Mouse (Mus musculus): ENCODE data around the gene Cep131. TPM values are rescaled to one million over a fixed set of nuclear protein-coding genes. Genes with fewer than 3 reads are reported as not detected.

The Cep131 gene
- total and polyA plus RNA-seq, 3 experiments: 2.3 to 20.9 (median 10.2) TPM

GRCm38 (mm10) chr11:120098588-120099511, 12.2 kb upstream of the Cep131 start, which contains the start of the genes Tepsin and Ndufaf8:
Tepsin (minus strand) TSS chr11:120098731.
Ndufaf8 (plus strand) TSS chr11:120098928.
- Histone ChIP-seq H3K4me2 (ENCODE audit: insufficient read depth, low read depth, poor library complexity, severe bottlenecking) (peak within 1 kb of the TSS; percentile 83), H3K9ac (ENCODE audit: insufficient read depth, low read depth) (peak within 1 kb of the TSS; percentile 95), H3K9me3 (replicated peaks; ENCODE audit: low read length) (no peaks in the 10 kb centered on the region), H3K27me3 (replicated peaks) (no peaks in the 10 kb centered on the region), H3K4me1 (ENCODE audit: control insufficient read depth in 1 of 2, insufficient read depth in 2 of 2) (peaks cover 8 to 36% of the 10 kb centered on the region in 2 experiments), H3K79me2 (replicated peaks; ENCODE audit: control insufficient read depth, extremely low read depth, insufficient read depth, poor library complexity, severe bottlenecking) (no peaks in the 10 kb centered on the region; the same call in 1 of the 2 replicates), H3K27ac (ENCODE audit: insufficient read depth, low read depth) (peak within 1 kb of the TSS; percentile 93), H3K36me3 (replicated peaks in 1 of 2; ENCODE audit: control insufficient read depth in 1 of 2, insufficient read depth in 1 of 2, low read length in 1 of 2) (peaks cover 37 to 57% of the 10 kb centered on the region in 2 experiments), H3K4me3 (replicated peaks in 1 of 3; ENCODE audit: low read depth in 2 of 3, low read length in 2 of 3, poor library complexity in 1 of 3) (peak within 1 kb of the TSS; percentile 75 to 100 (median 83))
- TF ChIP-seq SIN3A (IDR thresholded peaks at IDR 0.05; ENCODE audit: low read length) (peak; percentile 87), RAD21 (IDR thresholded peaks at IDR 0.05; ENCODE audit: low read depth, low read length) (no peak), GABPA (IDR thresholded peaks at IDR 0.05; ENCODE audit: insufficient replicate concordance, low read depth, low read length) (peak; percentile 20; the same call in 1 of the 2 replicates), ZKSCAN1 (IDR thresholded peaks at IDR 0.05; ENCODE audit: borderline replicate concordance, low read depth, low read length) (no peak), MAX (IDR thresholded peaks at IDR 0.05; ENCODE audit: low read length) (peak; percentile 81; the same call in 1 of the 2 replicates), CTCF (conservative IDR thresholded peaks at IDR 0.05 in 1 of 2, IDR thresholded peaks at IDR 0.05 in 1 of 2; ENCODE audit: low read depth in 2 of 2, low read length in 2 of 2) (no peak), POLR2AphosphoS2 (IDR thresholded peaks at IDR 0.05; ENCODE audit: low read depth, low read length) (no peak), MAFK (IDR thresholded peaks at IDR 0.05; ENCODE audit: insufficient replicate concordance, low read length) (no peak), ELF1 (IDR thresholded peaks at IDR 0.05; ENCODE audit: low read depth, low read length) (peak; percentile 98), BHLHE40 (IDR thresholded peaks at IDR 0.05; ENCODE audit: low read depth, low read length) (no peak; the same call in 1 of the 2 replicates), PAX5 (IDR thresholded peaks at IDR 0.05; ENCODE audit: low read length) (no peak), CHD2 (IDR thresholded peaks at IDR 0.05; ENCODE audit: low read length) (peak; percentile 99), NRF1 (IDR thresholded peaks at IDR 0.05; ENCODE audit: low read depth, low read length) (peak; percentile 73), SMC3 (IDR thresholded peaks at IDR 0.05; ENCODE audit: low read depth, low read length) (no peak), MAZ (IDR thresholded peaks at IDR 0.05; ENCODE audit: low read depth, low read length) (no peak), TCF12 (IDR thresholded peaks at IDR 0.05; ENCODE audit: low read depth, low read length) (peak; percentile 82; the same call in 1 of the 2 replicates), TBP (conservative IDR thresholded peaks at IDR 0.05; ENCODE audit: low read depth, low read length) (0 out of 2 replicates have a peak, but pooled peaks have one; percentile 5), ETS1 (conservative IDR thresholded peaks at IDR 0.05; ENCODE audit: low read depth, low read length) (no peak), EP300 (IDR thresholded peaks at IDR 0.05; ENCODE audit: low read length) (no peak), ZC3H11A (IDR thresholded peaks at IDR 0.05; ENCODE audit: low read depth, low read length) (no peak), RCOR1 (conservative IDR thresholded peaks at IDR 0.05; ENCODE audit: low read depth, low read length) (no peak), USF1 (IDR thresholded peaks at IDR 0.05; ENCODE audit: low read depth, low read length) (no peak), HCFC1 (IDR thresholded peaks at IDR 0.05; ENCODE audit: low read depth, low read length) (peak; percentile 93), IRF4 (IDR thresholded peaks at IDR 0.05; ENCODE audit: low read depth, low read length) (no peak), CHD1 (IDR thresholded peaks at IDR 0.05; ENCODE audit: low read depth, low read length) (no peak), POLR2A (IDR thresholded peaks at IDR 0.05; ENCODE audit: low read depth, low read length) (peak; percentile 77), E2F4 (IDR thresholded peaks at IDR 0.05; ENCODE audit: insufficient replicate concordance, low read depth, low read length) (no peak), JUN (IDR thresholded peaks at IDR 0.05; ENCODE audit: insufficient read depth, low read depth, low read length) (no peak), MXI1 (IDR thresholded peaks at IDR 0.05; ENCODE audit: low read depth, low read length) (peak; percentile 93), ZNF384 (IDR thresholded peaks at IDR 0.05; ENCODE audit: low read depth, low read length) (no peak), KAT2A (IDR thresholded peaks at IDR 0.05; ENCODE audit: insufficient replicate concordance, low read length) (peak; percentile 97), JUND (conservative IDR thresholded peaks at IDR 0.05; ENCODE audit: low read depth, low read length) (no peak), NELFE (IDR thresholded peaks at IDR 0.05; ENCODE audit: low read depth, low read length) (peak; percentile 84), USF2 (conservative IDR thresholded peaks at IDR 0.05; ENCODE audit: low read depth, low read length) (no peak), ZMIZ1 (IDR thresholded peaks at IDR 0.05; ENCODE audit: low read depth, low read length) (peak; percentile 53; the same call in 1 of the 2 replicates), MEF2A (IDR thresholded peaks at IDR 0.05; ENCODE audit: borderline replicate concordance, low read depth, low read length) (peak; percentile 53; the same call in 1 of the 2 replicates), UBTF (IDR thresholded peaks at IDR 0.05; ENCODE audit: low read depth, low read length) (no peak), MYC (IDR thresholded peaks at IDR 0.05; ENCODE audit: low read depth, low read length) (peak; percentile 83; the same call in 1 of the 2 replicates)
- dilution Hi-C loops (cut with MboI; ENCODE audit: extremely low pct_ligation_motif_present, extremely low pct_unique_long_range_greater_than_20kb, low sequenced_read_pairs): no loop called here
- in situ Hi-C loops (cut with MboI; ENCODE audit: low pct_ligation_motif_present, low pct_unique_long_range_greater_than_20kb, low sequenced_read_pairs): loop anchor here (5.0 to 10.0 kb wide), 2 partner anchors 72 to 184 kb away; partner anchors contain the start of gene Chmp6
- peak; percentile 99 for DNase-seq (ENCODE audit: extremely low read depth)

Measured in CH12.LX (cell line).